Mouse (Mus musculus) midbrain, embryonic 11.5 days (tissue): ENCODE results near the gene Gtf2h5. TPM values are rescaled to one million over a fixed set of nuclear protein-coding genes. Genes with fewer than 3 reads are reported as not detected.

ENCODE experiments used
- ATAC-seq: fragments of 200-750 bp; cut with Nextera tagmentation; 2 replicates; pipeline ENCODE4 v1.8.0; 2017; ENCODE audit warnings: moderate TSS enrichment, moderate library complexity; ENCODE audit not compliant: low FRiP score
- DNase-seq: peaks from one replicate; pipeline ENCODE4 v3.0.0; 2015; ENCODE audit warnings: low spot score; ENCODE audit errors: missing footprints
- H3K27ac ChIP-seq: fragments of 300-500 bp; sonication (generic); 2 replicates; pipeline ENCODE4 v1.5.1; 2014; ENCODE audit warnings: low read depth, low read length
- H3K27me3 ChIP-seq: fragments of 300-500 bp; sonication (generic); 2 replicates; pipeline ENCODE4 v1.6.1; 2014; ENCODE audit warnings: mild to moderate bottlenecking, low read length, moderate library complexity, mixed read lengths; ENCODE audit not compliant: control insufficient read depth, insufficient read depth
- H3K36me3 ChIP-seq: fragments of 300-500 bp; sonication (generic); 2 replicates; pipeline ENCODE4 v1.6.1; 2014; ENCODE audit warnings: mild to moderate bottlenecking, low read length, moderate library complexity, mixed read lengths; ENCODE audit not compliant: control insufficient read depth, insufficient read depth
- H3K4me1 ChIP-seq: fragments of 300-500 bp; sonication (generic); 2 replicates; pipeline ENCODE4 v1.6.1; 2014; ENCODE audit warnings: low read length; ENCODE audit not compliant: control insufficient read depth, insufficient read depth
- H3K4me2 ChIP-seq: fragments of 300-500 bp; sonication (generic); 2 replicates; pipeline ENCODE4 v1.6.1; 2014; ENCODE audit warnings: mild to moderate bottlenecking, moderate library complexity
- H3K4me3 ChIP-seq: fragments of 300-500 bp; sonication (generic); 2 replicates; pipeline ENCODE4 v1.5.1; 2014; ENCODE audit warnings: low read depth, low read length
- H3K9ac ChIP-seq: fragments of 300-500 bp; sonication (generic); 2 replicates; pipeline ENCODE4 v1.6.1; 2014; ENCODE audit warnings: low read length
- H3K9me3 ChIP-seq: fragments of 300-500 bp; sonication (generic); 2 replicates; pipeline ENCODE4 v1.6.1; 2016; ENCODE audit warnings: low read length; ENCODE audit not compliant: control insufficient read depth
- WGBS: fragments of 180-500 bp; shearing (Covaris S2); extraction: QIAGEN DNeasy Blood & Tissue Kit; methylation state at CpG from one replicate; pipeline ENCODE4 v1.1.7; 2014; 5-methylcytosine and 5-hydroxymethylcytosine counted together
- polyA plus RNA-seq: library from polyadenylated mRNA; unstranded; fragments of >200 nt; fragmentation: Nextera tagmentation; extraction: Ambion mirVana; gene quantifications from 2 replicates; pipeline ENCODE4 v1.2.1, GENCODE M21; 2014

Gtf2h5 gene
- polyA plus RNA-seq, 1 experiment from 2014 or later: 169 TPM

GRCm38 (mm10) chr17:6103566-6103965, 24.0 kb downstream of the Gtf2h5 start:
- H3K9me3 ChIP-seq: no peaks in the 10 kb centered on the region
- 84% methylated on average over 6 of the region's 6 CpGs for whole genome bisulfite sequencing
- DNase-seq (no peak), ATAC-seq (no peak)
- H3K9ac ChIP-seq: no peak overlapping the region
- no peak overlapping the region for H3K27ac ChIP-seq
- no peaks in the 10 kb centered on the region for H3K36me3 ChIP-seq
- peaks cover 9% of the 10 kb centered on the region for H3K4me1 ChIP-seq
- H3K4me3 ChIP-seq: no peak overlapping the region
- no peak overlapping the region for H3K4me2 ChIP-seq
- no peaks in the 10 kb centered on the region; the same call in 1 of the 2 replicates for H3K27me3 ChIP-seq

DNA sequence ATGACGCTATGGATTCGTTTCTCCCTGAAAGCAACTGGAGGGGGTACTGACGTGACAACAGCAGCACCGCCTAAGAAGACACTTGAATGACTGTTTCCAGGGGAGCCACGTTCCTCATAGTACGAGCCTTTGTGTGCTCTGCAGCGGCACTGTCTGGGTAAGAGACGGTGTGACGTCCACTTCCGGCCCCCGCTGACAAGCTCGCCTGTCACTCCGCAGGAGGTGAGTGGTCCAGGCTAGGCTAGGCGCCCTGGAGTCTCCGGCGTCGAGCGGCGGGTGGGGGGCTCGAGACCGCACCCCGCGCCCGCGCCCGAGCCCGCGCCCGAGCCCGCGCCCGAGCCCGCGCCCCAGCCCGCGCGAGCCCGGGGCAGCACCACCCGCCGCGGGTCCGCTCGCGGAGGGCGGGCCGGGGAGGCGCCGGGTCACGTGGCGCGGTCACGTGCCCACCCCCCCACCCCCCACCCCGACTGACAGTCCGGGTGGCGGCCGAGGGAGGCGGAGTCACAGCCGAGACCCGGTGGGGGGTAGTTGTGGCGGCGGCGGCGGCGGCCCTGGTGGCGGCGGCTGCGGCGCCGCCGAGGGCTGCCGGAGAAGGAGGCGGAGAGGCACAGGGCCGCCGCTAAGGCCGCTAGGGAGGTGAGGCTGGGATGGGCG, 26.9 kb downstream of the Gtf2h5 start, which contains the start of gene Tulp4:
Tulp4 (plus strand) TSS at position 77 of the 654 bp plus-strand sequence.
- ATAC-seq (peak; percentile 99), DNase-seq (peak; percentile 98)
- H3K9ac ChIP-seq: peak within 1 kb of the TSS; percentile 96
- H3K36me3 ChIP-seq: no peaks in the 10 kb centered on the region
- H3K4me2 ChIP-seq: peak within 1 kb of the TSS; percentile 78
- WGBS: under 1% methylated on average over 48 of the region's 76 CpGs
- peak within 1 kb of the TSS; percentile 90 for H3K4me3 ChIP-seq
- no peaks in the 10 kb centered on the region; the same call in 1 of the 2 replicates for H3K27me3 ChIP-seq
- peaks cover 18% of the 10 kb centered on the region for H3K4me1 ChIP-seq
- H3K9me3 ChIP-seq: no peaks in the 10 kb centered on the region
- peak within 1 kb of the TSS; percentile 91 for H3K27ac ChIP-seq

DNA sequence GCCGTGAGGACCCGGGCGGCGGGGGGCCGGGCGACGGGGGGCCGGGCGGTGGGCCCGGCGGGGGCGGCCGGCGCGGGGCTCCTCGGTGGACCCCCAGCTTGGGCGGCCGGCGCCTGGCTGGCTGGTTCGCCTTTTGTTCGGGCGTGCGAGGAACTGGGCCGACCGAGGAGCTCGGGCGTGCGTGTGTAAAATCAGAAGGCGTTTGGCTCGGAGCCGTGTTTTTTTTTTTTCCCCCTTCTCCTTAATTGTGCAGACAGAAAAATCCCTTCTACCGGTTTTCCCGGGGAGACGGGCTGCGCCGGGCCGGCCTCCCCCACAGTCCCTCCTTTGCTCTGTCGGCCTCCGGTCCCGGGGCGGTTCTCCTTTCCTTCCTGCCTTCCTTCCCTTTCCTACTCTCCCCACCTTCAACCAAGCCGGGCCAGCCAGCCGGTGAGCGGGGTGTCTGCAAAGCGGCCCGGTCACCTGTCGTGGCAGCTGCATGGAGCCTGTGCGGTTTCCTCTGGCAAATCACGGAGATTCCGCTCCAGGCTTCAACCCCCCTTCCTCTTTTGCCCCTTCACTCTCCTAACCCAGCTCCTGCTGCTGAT, 27.5 kb downstream of the Gtf2h5 start:
- peak; percentile 96 for DNase-seq
- Histone ChIP-seq H3K4me3 (peak overlapping the region; percentile 90), H3K36me3 (no peaks in the 10 kb centered on the region), H3K9ac (peak overlapping the region; percentile 96), H3K27me3 (no peaks in the 10 kb centered on the region; the same call in 1 of the 2 replicates), H3K4me1 (peaks cover 18% of the 10 kb centered on the region), H3K4me2 (peak overlapping the region; percentile 78), H3K27ac (peak overlapping the region; percentile 91), H3K9me3 (no peaks in the 10 kb centered on the region)
- peak; percentile 23; the same call in 1 of the 2 replicates for ATAC-seq
- WGBS: under 1% methylated on average over 31 of the region's 50 CpGs

DNA sequence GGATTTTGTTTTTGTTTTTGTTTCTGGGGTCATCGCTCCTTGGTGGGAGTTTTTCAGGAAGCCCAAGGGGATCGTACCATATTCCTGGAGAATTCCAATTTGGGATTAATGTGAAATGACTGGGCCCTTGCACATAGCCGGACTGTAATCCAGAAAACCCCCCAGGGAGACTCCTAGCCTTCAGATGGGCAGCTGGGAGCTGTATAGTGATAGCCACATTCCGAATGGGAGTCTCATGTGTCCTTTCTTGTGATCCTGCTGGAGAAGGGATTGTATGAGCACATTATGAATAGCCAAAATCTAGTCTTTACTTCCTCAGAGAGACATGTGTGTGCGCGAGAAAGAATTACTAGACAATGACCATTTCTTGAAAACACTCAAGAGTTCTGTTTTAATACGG, 28.6 kb downstream of the Gtf2h5 start:
- DNase-seq (no peak), ATAC-seq (no peak)
- Histone ChIP-seq H3K36me3 (no peaks in the 10 kb centered on the region), H3K27me3 (no peaks in the 10 kb centered on the region; the same call in 1 of the 2 replicates), H3K9me3 (no peaks in the 10 kb centered on the region), H3K4me3 (peak overlapping the region; percentile 90), H3K27ac (no peak overlapping the region), H3K4me2 (peak overlapping the region; percentile 78), H3K9ac (peak overlapping the region; percentile 96), H3K4me1 (peaks cover 18% of the 10 kb centered on the region)
- WGBS: 68% methylated on average over 7 of the region's 7 CpGs

- Histone ChIP-seq H3K4me3 (no peak overlapping the region), H3K4me1 (peaks cover 18% of the 10 kb centered on the region), H3K9ac (no peak overlapping the region), H3K4me2 (no peak overlapping the region), H3K9me3 (no peaks in the 10 kb centered on the region), H3K27ac (no peak overlapping the region), H3K36me3 (no peaks in the 10 kb centered on the region), H3K27me3 (no peaks in the 10 kb centered on the region)
- 78% methylated on average over 3 of the region's 3 CpGs for WGBS
- DNase-seq: no peak
- ATAC-seq: no peak
These were observed 31.4 kb downstream of the Gtf2h5 start for GRCm38 (mm10) chr17:6110956-6111355.

DNA sequence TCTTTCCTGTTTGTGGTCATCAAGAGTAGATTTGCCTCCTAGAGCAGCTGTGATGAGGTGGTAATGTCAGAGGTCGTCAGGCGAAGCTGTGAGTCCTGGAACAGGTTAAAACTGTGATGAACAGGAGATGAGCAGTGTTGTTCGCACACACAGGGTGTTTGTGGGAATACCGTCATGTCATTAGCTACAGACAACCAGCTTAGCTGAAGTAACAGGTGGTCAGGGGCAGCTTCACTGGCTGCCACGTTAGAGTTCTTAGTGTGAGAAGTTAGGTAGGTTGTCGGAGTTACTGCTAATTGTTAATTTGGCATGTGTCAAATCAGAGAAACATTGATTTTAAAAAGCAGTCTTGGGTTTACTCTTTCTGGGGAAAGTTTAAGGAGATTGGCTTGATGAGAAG, 34.1 kb downstream of the Gtf2h5 start:
- peaks cover 8% of the 10 kb centered on the region for H3K4me1 ChIP-seq
- H3K9ac ChIP-seq: no peak overlapping the region
- DNase-seq (no peak), ATAC-seq (no peak)
- no peak overlapping the region for H3K4me3 ChIP-seq
- no peak overlapping the region for H3K4me2 ChIP-seq
- H3K36me3 ChIP-seq: no peaks in the 10 kb centered on the region
- no peaks in the 10 kb centered on the region for H3K9me3 ChIP-seq
- no peak overlapping the region for H3K27ac ChIP-seq
- no peaks in the 10 kb centered on the region for H3K27me3 ChIP-seq
- 94% methylated on average over 6 of the region's 6 CpGs for WGBS

DNA sequence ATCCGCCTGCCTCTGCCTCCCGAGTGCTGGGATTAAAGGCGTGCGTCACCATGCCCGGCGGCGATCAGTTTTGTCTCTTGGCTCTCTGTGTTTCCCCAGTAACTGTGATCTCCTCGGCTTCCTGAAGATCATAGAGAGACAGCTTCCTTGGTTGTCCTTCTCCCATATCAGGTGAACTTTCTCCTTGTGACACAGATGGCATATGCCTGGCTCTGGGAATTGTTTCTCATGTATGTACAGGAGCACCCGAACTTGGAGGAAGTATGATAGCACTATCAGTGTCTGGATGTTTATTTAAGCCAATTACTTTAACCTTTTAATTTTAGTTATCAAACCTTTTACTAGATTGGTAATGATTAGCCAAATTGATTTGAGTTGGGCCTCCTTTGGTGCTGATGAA, 35.5 kb downstream of the Gtf2h5 start:
- Histone ChIP-seq H3K4me3 (no peak overlapping the region), H3K4me2 (no peak overlapping the region), H3K9me3 (no peaks in the 10 kb centered on the region), H3K27ac (no peak overlapping the region), H3K36me3 (no peaks in the 10 kb centered on the region), H3K27me3 (no peaks in the 10 kb centered on the region), H3K9ac (no peak overlapping the region), H3K4me1 (no peaks in the 10 kb centered on the region)
- no peak for ATAC-seq
- DNase-seq: no peak
- 95% methylated on average over 8 of the region's 9 CpGs for WGBS

DNA sequence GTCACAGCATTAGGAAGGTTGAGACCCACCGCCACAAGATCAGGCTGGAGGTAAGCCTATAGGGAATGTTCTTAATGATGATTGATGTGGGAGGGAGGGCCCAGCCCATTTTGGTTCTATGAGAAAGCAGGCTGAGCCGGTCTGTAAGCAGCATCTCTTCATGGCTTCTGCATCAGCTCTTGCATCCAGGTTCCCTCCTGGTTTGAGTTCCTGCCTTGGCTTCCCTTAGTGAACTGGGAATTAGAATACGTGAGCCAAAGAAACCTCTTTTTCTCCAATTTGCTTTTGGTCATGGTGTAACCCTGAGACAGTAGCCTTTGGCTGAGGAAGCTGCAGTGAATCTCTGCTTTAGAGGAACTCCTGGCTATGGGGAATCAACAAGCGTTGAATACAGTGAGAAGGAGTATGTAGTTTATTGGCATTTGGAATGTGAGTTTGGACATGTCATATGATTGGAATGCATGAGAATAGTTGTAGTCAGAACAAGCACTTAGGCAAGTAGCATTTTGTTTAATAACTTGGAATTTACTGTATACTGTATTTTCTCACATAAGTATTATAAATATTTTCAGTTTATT, 37.7 kb downstream of the Gtf2h5 start:
- WGBS: 91% methylated on average over 4 of the region's 4 CpGs
- Histone ChIP-seq H3K4me3 (no peak overlapping the region), H3K27me3 (no peaks in the 10 kb centered on the region), H3K4me1 (no peaks in the 10 kb centered on the region), H3K9me3 (no peaks in the 10 kb centered on the region), H3K9ac (no peak overlapping the region), H3K27ac (no peak overlapping the region), H3K36me3 (peaks cover 1% of the 10 kb centered on the region; the same call in 1 of the 2 replicates), H3K4me2 (no peak overlapping the region)
- ATAC-seq (no peak), DNase-seq (no peak)

DNA sequence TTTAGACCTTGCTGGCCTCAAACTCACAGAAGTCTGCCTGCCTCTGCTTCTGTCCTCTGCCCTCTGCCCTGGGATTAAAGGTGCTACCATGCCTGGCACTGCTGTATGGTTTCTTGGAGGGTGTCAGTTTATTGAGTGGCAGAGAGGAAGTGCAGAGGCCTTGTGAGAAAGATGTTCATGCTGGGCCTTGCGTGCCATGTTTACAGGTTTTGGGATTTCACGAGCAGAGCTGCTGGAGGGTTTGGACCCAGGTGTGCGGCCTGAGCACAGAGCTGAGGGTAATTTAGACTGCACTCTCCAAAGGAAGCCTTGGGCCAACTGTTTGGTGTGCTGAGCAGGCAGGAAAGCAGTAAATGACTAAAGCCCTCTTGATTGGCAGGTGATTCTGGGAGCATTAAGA, 38.3 kb downstream of the Gtf2h5 start:
- no peaks in the 10 kb centered on the region for H3K27me3 ChIP-seq
- H3K4me1 ChIP-seq: no peaks in the 10 kb centered on the region
- H3K9me3 ChIP-seq: no peaks in the 10 kb centered on the region
- no peak overlapping the region for H3K4me3 ChIP-seq
- no peak overlapping the region for H3K9ac ChIP-seq
- DNase-seq: no peak
- WGBS: 96% methylated on average over 3 of the region's 3 CpGs
- no peak overlapping the region for H3K4me2 ChIP-seq
- H3K36me3 ChIP-seq: peaks cover 8% of the 10 kb centered on the region; the same call in 1 of the 2 replicates
- no peak overlapping the region for H3K27ac ChIP-seq
- ATAC-seq: no peak
